Mouse (Mus musculus) midbrain, embryonic 11.5 days (tissue): ENCODE data around the gene Pax4. TPM values are rescaled to one million over a fixed set of nuclear protein-coding genes. Genes with fewer than 3 reads are reported as not detected.

Experiments used
- ATAC-seq: fragments of 200-750 bp; cut with Nextera tagmentation; 2 replicates; pipeline ENCODE4 v1.8.0; 2017; ENCODE audit warnings: moderate TSS enrichment, moderate library complexity; ENCODE audit not compliant: low FRiP score
- DNase-seq: peaks from one replicate; pipeline ENCODE4 v3.0.0; 2015; ENCODE audit warnings: low spot score; ENCODE audit errors: missing footprints
- H3K27ac ChIP-seq: fragments of 300-500 bp; sonication (generic); 2 replicates; pipeline ENCODE4 v1.5.1; 2014; ENCODE audit warnings: low read depth, low read length
- H3K27me3 ChIP-seq: fragments of 300-500 bp; sonication (generic); 2 replicates; pipeline ENCODE4 v1.6.1; 2014; ENCODE audit warnings: mild to moderate bottlenecking, low read length, moderate library complexity, mixed read lengths; ENCODE audit not compliant: control insufficient read depth, insufficient read depth
- H3K36me3 ChIP-seq: fragments of 300-500 bp; sonication (generic); 2 replicates; pipeline ENCODE4 v1.6.1; 2014; ENCODE audit warnings: mild to moderate bottlenecking, low read length, moderate library complexity, mixed read lengths; ENCODE audit not compliant: control insufficient read depth, insufficient read depth
- H3K4me1 ChIP-seq: fragments of 300-500 bp; sonication (generic); 2 replicates; pipeline ENCODE4 v1.6.1; 2014; ENCODE audit warnings: low read length; ENCODE audit not compliant: control insufficient read depth, insufficient read depth
- H3K4me2 ChIP-seq: fragments of 300-500 bp; sonication (generic); 2 replicates; pipeline ENCODE4 v1.6.1; 2014; ENCODE audit warnings: mild to moderate bottlenecking, moderate library complexity
- H3K4me3 ChIP-seq: fragments of 300-500 bp; sonication (generic); 2 replicates; pipeline ENCODE4 v1.5.1; 2014; ENCODE audit warnings: low read depth, low read length
- H3K9ac ChIP-seq: fragments of 300-500 bp; sonication (generic); 2 replicates; pipeline ENCODE4 v1.6.1; 2014; ENCODE audit warnings: low read length
- H3K9me3 ChIP-seq: fragments of 300-500 bp; sonication (generic); 2 replicates; pipeline ENCODE4 v1.6.1; 2016; ENCODE audit warnings: low read length; ENCODE audit not compliant: control insufficient read depth
- WGBS: fragments of 180-500 bp; shearing (Covaris S2); extraction: QIAGEN DNeasy Blood & Tissue Kit; methylation state at CpG from one replicate; pipeline ENCODE4 v1.1.7; 2014; 5-methylcytosine and 5-hydroxymethylcytosine counted together
- polyA plus RNA-seq: library from polyadenylated mRNA; unstranded; fragments of >200 nt; fragmentation: Nextera tagmentation; extraction: Ambion mirVana; gene quantifications from 2 replicates; pipeline ENCODE4 v1.2.1, GENCODE M21; 2014

Gene Pax4
- polyA plus RNA-seq, 1 experiment from 2014 or later: not detected

DNA sequence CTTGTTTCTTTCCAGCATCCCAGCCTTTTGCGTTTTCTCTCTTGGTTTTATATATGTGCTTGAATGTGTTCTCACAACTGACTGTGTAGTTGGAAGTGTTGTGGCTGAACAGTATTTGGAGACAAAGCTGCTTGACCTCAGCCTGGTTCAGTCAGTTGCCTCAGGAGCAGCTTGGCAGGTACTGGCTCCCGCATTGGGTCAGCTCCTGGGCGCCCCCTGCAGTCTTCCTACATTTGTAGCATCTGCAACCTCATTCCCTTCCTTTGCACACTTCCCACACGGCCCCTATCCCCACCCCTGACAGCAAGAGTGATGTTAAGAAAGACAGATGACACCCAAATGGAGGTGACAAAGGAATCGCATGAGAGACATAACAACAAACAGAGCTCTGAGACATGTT, 11.4 kb upstream of the Pax4 start:
- WGBS: 17% methylated on average over 5 of the region's 5 CpGs
- H3K36me3 ChIP-seq: no peaks in the 10 kb centered on the region
- H3K4me2 ChIP-seq: no peak overlapping the region
- peak; percentile 88 for DNase-seq
- 0 out of 2 replicates have a peak, but pooled peaks have one; percentile 38 for ATAC-seq
- H3K4me1 ChIP-seq: no peaks in the 10 kb centered on the region
- no peak overlapping the region for H3K4me3 ChIP-seq
- H3K9ac ChIP-seq: no peak overlapping the region
- no peaks in the 10 kb centered on the region for H3K27me3 ChIP-seq
- no peaks in the 10 kb centered on the region for H3K9me3 ChIP-seq
- H3K27ac ChIP-seq: no peak overlapping the region

DNA sequence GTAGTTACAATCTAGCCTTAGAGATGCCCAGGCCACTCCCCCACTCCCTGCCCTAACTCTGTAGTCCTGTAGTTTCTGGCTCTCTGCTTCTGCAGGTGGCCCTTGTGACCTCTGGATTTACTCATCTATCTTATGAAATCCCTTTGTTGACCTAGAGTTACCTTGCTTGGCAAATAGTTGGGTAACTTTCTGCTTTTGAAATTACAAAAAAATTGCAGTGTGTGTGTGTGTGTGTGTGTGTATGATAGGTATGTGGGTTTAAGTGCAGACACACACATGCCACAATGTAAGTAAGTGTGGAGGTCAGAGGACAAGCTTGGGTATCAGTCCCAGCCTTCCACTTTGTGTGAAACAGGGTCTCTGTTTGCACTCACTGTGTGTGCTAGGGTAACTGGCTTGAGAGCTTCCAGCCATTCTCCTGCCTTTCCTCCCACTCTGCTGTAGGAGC, 10.1 kb upstream of the Pax4 start:
- H3K4me3 ChIP-seq: no peak overlapping the region
- no peaks in the 10 kb centered on the region for H3K4me1 ChIP-seq
- no peaks in the 10 kb centered on the region for H3K9me3 ChIP-seq
- H3K9ac ChIP-seq: no peak overlapping the region
- no peak overlapping the region for H3K4me2 ChIP-seq
- H3K27me3 ChIP-seq: no peaks in the 10 kb centered on the region
- DNase-seq (no peak), ATAC-seq (no peak)
- no peaks in the 10 kb centered on the region for H3K36me3 ChIP-seq
- H3K27ac ChIP-seq: no peak overlapping the region

DNA sequence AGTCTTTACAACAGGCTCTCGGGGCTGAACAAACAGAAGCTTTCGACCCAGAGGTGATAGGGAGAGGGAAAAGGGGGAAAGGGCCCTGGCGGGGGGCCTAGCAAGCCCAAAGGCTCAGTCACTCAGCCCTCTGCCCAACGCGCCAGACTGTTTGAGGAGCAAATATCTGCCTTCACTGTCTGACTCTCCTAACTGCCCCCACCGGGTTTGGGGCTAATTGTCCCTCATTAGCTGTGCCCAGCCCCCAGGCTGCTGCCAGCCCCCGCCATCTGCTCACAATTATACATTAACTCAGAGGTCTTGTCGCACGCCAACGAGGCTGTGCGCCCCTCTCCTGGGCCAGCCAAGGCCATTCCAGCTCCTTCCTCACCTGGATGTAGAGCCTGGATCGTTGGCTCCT, 1.8 kb upstream of the Pax4 start:
- Histone ChIP-seq H3K36me3 (no peaks in the 10 kb centered on the region), H3K4me1 (no peaks in the 10 kb centered on the region), H3K4me2 (no peak overlapping the region), H3K9ac (no peak overlapping the region), H3K4me3 (no peak overlapping the region), H3K27me3 (peaks cover 19% of the 10 kb centered on the region), H3K9me3 (no peaks in the 10 kb centered on the region), H3K27ac (no peak overlapping the region)
- DNase-seq (no peak), ATAC-seq (no peak)
- 1% methylated on average over 12 of the region's 12 CpGs for WGBS

DNA sequence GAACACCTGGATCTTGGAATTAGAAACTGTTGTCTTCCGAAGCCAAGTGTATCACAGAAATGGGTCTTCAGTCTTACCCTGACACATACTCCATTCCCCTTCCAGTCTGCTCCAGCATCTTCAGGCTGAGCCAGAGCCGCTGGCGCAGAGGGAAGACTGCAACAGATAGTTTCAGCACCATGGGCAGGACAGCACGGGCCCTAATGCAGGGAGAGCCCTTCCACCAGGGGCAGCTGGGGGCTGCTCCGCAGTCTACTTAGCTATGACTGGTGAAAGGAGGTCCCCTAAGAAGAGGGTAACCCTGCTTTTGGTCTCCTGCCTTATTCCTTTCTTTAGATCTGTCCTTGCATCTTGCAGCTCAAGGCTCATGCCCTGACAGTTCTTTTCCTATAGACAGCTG, 1.3 kb upstream of the Pax4 start:
- Histone ChIP-seq H3K4me2 (no peak overlapping the region), H3K27me3 (peaks cover 19% of the 10 kb centered on the region), H3K9me3 (no peaks in the 10 kb centered on the region), H3K4me3 (no peak overlapping the region), H3K36me3 (no peaks in the 10 kb centered on the region), H3K9ac (no peak overlapping the region), H3K27ac (no peak overlapping the region), H3K4me1 (no peaks in the 10 kb centered on the region)
- DNase-seq (no peak), ATAC-seq (no peak)
- WGBS: 15% methylated on average over 5 of the region's 5 CpGs

DNA sequence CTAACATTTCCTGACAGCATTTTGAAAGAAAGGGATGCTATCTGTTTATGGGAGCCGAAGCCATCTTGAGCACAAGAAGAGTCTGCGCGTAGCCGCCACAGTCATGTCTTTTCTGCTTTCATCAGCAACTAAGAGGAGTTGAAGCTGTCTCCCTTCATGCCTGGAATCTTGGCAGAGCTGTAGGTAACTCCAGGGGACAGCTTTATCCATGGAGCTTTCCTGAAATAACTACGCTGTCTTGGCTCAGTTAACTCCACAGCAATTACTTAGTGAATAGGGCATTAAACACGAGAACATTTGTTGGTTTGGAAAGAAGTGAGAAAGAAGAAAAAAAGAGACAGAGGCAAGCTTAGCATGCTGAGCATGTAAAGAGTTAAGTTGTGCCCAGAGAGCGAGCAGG, 1.2 kb downstream of the Pax4 start:
- ATAC-seq (no peak), DNase-seq (no peak)
- no peaks in the 10 kb centered on the region for H3K4me1 ChIP-seq
- H3K27ac ChIP-seq: no peak overlapping the region
- no peaks in the 10 kb centered on the region for H3K36me3 ChIP-seq
- no peak overlapping the region for H3K9ac ChIP-seq
- H3K4me3 ChIP-seq: no peak overlapping the region
- WGBS: 87% methylated on average over 7 of the region's 7 CpGs
- no peaks in the 10 kb centered on the region for H3K9me3 ChIP-seq
- no peak overlapping the region for H3K4me2 ChIP-seq
- peaks cover 19% of the 10 kb centered on the region for H3K27me3 ChIP-seq

DNA sequence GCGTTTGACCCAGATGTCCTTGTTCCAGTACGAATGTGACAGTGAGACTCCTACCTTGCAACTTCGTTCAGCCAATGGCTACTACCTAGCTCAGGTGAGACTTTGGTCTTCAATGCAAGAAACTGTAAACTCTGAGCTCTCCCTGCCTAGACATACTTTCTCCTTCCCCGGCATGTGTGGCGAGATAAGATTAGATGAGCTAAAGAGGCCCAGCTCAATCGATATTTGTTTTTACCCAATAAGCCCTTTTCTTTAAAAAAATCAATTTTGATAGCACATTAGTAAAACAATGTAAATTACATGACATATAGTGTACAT, 17.7 kb downstream of the Pax4 start:
- no peak overlapping the region for H3K4me2 ChIP-seq
- 73% methylated on average over 6 of the region's 6 CpGs for WGBS

DNA sequence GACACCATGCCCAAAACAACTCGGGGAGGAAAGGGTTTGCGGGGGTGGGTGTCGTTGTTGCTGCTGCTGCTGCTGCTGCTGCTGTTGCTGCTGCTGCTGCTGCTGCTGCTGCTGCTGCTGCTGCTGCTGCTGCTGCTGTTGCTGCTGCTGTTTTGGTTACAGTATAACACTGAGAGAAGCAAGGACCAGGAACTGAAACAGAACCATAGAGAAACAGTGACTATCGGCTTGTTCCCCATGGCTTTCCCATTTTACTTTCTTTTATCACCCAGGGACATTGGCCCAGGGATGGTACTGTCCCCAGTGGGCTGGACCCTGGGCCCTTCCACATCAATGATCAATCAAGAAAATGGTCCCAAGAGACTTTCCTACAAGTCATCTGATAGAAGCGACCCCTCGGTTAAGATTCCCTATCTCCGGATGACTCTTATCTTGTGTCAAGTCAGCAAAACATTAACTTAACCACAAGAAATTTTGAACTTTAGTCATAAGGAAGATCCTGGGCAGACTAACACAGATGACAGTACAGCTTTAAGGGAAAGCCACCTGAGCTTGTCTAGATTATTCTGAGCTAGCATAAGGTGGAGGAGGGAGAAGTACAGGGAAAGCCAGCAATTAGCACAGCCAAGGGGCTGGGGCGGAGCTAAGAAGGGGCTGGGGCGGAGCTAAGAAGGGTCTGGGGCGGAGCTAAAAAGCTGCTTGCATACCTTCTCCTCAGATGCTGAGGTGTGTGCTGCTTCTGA, 18.2 kb downstream of the Pax4 start:
- Histone ChIP-seq H3K9me3 (no peaks in the 10 kb centered on the region), H3K4me2 (no peak overlapping the region), H3K36me3 (peaks cover 3% of the 10 kb centered on the region; the same call in 1 of the 2 replicates), H3K4me3 (no peak overlapping the region), H3K27ac (no peak overlapping the region), H3K4me1 (no peaks in the 10 kb centered on the region), H3K9ac (no peak overlapping the region), H3K27me3 (no peaks in the 10 kb centered on the region)
- DNase-seq: no peak
- no peak for ATAC-seq
- WGBS: 81% methylated on average over 10 of the region's 10 CpGs

More for the DNA sequence above, 17.7 kb downstream of the Pax4 start:
- H3K9me3 ChIP-seq: no peaks in the 10 kb centered on the region
- no peak overlapping the region for H3K9ac ChIP-seq
- DNase-seq: no peak
- no peak overlapping the region for H3K4me3 ChIP-seq
- no peaks in the 10 kb centered on the region for H3K4me1 ChIP-seq
- no peaks in the 10 kb centered on the region for H3K27me3 ChIP-seq
- 0 out of 2 replicates have a peak, but pooled peaks cover 3% of the 10 kb centered on the region for H3K36me3 ChIP-seq
- ATAC-seq: no peak
- H3K27ac ChIP-seq: no peak overlapping the region

DNA sequence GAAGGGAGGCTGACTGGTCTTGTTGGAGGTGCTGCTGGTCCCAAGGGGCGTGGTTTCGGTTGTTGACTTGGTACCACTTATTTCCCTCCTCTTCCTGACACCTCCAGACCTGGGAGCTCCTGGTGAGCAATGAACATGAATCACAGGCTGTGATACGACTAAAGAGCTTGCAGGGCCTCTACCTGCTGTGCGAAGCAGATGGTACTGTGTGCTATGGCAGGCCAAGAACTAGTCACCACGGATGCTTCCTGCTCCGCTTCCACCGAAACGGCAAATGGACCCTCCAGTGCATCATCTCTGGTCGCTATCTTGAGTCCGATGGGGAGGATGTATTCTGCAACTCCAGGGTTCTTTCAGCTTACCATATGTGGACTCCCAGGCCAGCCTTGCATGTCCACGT, 19.3 kb downstream of the Pax4 start:
- no peak for ATAC-seq
- H3K27me3 ChIP-seq: no peaks in the 10 kb centered on the region
- DNase-seq: no peak
- WGBS: 87% methylated on average over 11 of the region's 11 CpGs
- no peak overlapping the region for H3K4me3 ChIP-seq
- H3K4me2 ChIP-seq: no peak overlapping the region
- peaks cover 3% of the 10 kb centered on the region; the same call in 1 of the 2 replicates for H3K36me3 ChIP-seq
- no peak overlapping the region for H3K9ac ChIP-seq
- peaks cover 3% of the 10 kb centered on the region for H3K4me1 ChIP-seq
- no peaks in the 10 kb centered on the region for H3K9me3 ChIP-seq
- no peak overlapping the region for H3K27ac ChIP-seq

DNA sequence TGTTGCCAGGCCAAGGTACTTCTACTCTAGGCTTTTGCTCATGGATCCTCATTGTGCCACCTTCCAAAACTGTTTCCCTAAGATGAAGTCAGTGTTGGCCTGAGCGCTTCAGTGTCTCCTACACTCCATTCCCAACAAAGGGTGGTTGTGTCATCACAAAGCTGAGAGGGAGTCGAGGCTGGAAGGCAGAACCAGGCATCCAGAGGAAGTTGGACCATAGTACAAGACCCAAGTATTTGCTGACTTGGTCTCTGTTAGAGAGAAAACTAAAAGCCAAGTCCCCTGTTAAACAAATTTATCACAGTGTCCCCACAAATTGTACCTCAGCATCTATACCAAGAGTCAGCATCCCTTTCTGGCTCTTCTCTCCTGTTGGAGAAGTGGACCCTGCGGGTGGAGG, 20.9 kb downstream of the Pax4 start, which contains the start of gene Gcc1:
Gene Gcc1, minus strand, starts transcription at position 101 of the 400 bp plus-strand sequence.
- peaks cover 3% of the 10 kb centered on the region; the same call in 1 of the 2 replicates for H3K36me3 ChIP-seq
- no peaks in the 10 kb centered on the region for H3K27me3 ChIP-seq
- ATAC-seq (no peak), DNase-seq (no peak)
- H3K27ac ChIP-seq: no peak within 1 kb of the TSS
- 88% methylated on average over 3 of the region's 3 CpGs for WGBS
- H3K9ac ChIP-seq: no peak within 1 kb of the TSS
- peaks cover 11% of the 10 kb centered on the region for H3K4me1 ChIP-seq
- H3K4me3 ChIP-seq: no peak within 1 kb of the TSS
- H3K4me2 ChIP-seq: no peak within 1 kb of the TSS
- no peaks in the 10 kb centered on the region for H3K9me3 ChIP-seq
